Mouse (Mus musculus) kidney, adult 8-10 months (tissue): Measurements from ENCODE around the gene Olfr55.
"Not testable (repeated sequence)": the region's sequence is repeated elsewhere in the genome, so short reads cannot be mapped to it uniquely, and the experiment has no call there.

ENCODE experiments used
- DNase-seq, 2 experiments: peaks; one replicate each; pipeline ENCODE4 v3.0.0; 2022

Olfr55 gene

DNA sequence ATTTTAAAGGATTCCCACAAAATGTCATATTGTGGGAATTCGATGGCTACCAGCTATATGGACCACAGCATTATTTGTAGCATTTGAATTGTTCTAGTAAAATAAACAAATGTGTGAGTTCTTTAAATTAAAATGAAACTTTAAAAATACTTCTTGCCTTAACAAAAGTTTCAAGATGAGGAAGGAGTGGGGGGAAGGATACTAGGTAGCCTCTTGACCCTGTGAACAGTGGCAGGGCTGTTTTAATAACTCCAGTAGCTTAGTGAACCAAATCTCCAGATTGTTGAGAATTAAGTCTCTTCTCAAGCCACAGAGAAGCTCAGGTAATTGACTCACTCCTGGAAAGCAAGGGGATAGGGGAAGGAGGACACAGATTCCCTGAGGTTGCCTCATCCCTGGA is at the start of gene Olfr55:
Gene Olfr55 (plus strand): TSS at position 301 of the 400 bp plus-strand sequence.
- DNase-seq = not testable (repeated sequence)

DNA sequence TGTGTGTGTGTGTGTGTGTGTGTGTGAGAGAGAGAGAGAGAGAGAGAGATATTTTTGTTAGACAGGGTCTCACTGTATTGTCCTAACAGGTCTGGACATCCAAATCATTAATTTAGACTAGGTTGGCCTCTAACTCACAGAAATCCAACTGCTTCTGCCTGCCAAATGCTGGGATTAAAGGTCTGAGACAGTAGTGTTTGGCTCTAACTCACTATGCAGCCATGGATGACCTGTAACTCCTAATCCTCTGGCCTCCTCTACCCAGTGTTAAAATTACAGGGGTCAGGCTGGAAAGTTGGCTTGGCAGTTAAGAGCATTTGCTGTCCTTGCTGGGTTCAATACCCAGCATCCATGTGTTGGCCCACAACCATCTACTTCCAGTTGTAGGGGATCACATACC is 43.7 kb upstream of the Olfr55 start:
- DNase-seq = peak in 1 of 2 experiments; percentile 3

DNA sequence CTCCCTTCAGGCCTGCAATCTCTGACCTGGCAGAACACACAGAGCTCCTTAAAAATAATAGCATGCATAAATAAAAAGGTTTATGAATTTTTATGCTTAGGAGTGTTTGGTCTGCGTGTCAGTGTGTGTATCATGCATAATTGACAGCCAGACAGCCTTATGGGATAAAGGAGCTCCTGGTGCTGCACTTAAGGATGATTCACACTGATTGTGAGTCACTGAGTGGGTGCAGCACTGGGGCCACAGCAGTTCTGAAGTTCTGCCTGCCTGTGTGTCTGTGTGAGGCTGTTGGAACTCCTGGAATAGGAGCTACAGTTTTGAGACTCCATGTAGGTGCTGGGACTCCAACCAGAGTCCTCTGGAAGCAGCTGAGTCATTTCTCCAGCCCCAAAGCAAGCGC is 42.0 kb upstream of the Olfr55 start:
- DNase-seq = no peak

DNA sequence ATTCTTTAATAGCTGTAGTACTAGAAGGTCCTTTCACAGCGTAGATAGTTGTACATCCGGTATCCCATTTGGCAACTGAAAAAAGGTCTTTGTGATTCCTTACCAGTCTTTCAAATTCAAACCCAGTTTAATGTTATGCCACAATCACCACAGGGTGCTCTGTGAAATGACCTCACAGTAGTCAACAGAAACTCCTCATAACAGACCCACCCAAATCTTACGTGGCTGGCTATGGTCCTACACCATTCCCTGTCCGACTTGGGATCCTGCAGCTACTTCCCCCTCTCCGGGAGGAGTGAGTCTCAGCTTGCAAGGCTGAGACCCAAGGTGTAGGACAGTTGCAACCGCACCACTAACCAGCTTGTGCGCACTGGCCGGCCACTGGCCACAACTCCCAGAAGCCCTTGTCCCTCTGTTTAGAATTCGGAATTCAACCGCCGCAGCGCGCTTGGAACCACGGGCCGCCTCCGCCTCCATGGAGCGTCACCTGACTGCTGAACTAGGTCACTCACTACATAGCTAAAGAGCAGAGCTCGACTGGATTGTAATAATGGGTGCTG is 28.9 kb upstream of the Olfr55 start, which contains the start of gene Morc2b:
Gene Morc2b (minus strand): TSS at position 423 of the 560 bp plus-strand sequence.
- DNase-seq = no peak

DNA sequence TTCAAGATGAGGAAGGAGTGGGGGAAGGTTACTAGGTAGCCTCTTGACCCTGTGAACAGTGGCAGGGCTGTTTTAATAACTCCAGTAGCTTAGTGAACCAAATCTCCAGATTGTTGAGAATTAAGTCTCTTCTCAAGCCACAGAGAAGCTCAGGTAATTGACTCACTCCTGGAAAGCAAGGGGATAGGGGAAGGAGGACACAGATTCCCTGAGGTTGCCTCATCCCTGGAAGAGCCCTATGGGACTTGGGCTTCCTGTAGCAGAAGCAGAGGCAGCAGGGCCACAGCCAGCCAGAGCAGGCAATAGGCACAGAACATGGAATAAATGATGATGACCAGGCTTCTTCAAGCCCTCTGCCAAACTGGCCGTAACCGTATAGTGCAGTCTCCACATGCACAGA is 22.8 kb downstream of the Olfr55 start, which contains the start of gene Olfr239:
Gene Olfr239 (plus strand): TSS at position 301 of the 400 bp plus-strand sequence.
- DNase-seq = not testable (repeated sequence)

DNA sequence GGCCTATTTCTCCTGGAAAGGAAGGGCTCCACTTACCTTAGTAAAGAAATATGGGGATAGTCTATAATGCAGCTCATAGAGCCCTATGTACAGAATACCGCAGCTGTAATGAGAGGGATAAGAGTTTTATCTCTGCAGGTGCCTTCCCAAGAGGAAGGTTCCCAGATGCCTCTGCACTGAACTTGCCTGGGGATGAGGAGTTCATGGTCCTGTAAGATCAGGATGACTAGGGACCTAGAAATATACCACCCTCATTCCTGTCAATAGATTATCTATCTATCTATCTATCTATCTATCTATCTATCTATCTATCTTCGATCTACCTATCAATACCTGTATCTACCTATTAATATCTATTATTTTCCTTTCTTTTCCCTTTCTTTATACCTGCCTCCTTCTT is 53.3 kb downstream of the Olfr55 start, which contains the start of gene Olfr1564:
Gene Olfr1564 (minus strand): TSS at position 101 of the 400 bp plus-strand sequence.
- no peak for DNase-seq
